Mouse (Mus musculus) midbrain, embryonic 15.5 days (tissue): ENCODE measurements around the gene Vgll4. TPM values are rescaled to one million over a fixed set of nuclear protein-coding genes. Genes with fewer than 3 reads are reported as not detected.

Source experiments
- ATAC-seq: fragments of 200-750 bp; cut with Nextera tagmentation; replicated peaks from 2 replicates; pipeline ENCODE4 v1.8.0; 2017; ENCODE audit warnings: moderate TSS enrichment
- H3K27ac ChIP-seq: fragments of 300-500 bp; sonication (generic); 2 replicates; pipeline ENCODE4 v1.5.1; 2015; ENCODE audit warnings: mild to moderate bottlenecking, inconsistent platforms
- H3K27me3 ChIP-seq: fragments of 300-500 bp; sonication (generic); replicated peaks from 2 replicates; pipeline ENCODE4 v1.6.1; 2015; ENCODE audit warnings: inconsistent platforms
- H3K36me3 ChIP-seq: fragments of 300-500 bp; sonication (generic); replicated peaks from 2 replicates; pipeline ENCODE4 v1.6.1; 2015; ENCODE audit warnings: inconsistent platforms
- H3K4me1 ChIP-seq: fragments of 300-500 bp; sonication (generic); 2 replicates; pipeline ENCODE4 v1.6.1; 2015; ENCODE audit warnings: inconsistent platforms
- H3K4me2 ChIP-seq: fragments of 300-500 bp; sonication (generic); 2 replicates; pipeline ENCODE4 v1.6.1; 2015; ENCODE audit warnings: inconsistent platforms, mild to moderate bottlenecking, moderate library complexity
- H3K4me3 ChIP-seq: fragments of 300-500 bp; sonication (generic); 2 replicates; pipeline ENCODE4 v1.5.1; 2015; ENCODE audit warnings: mild to moderate bottlenecking, inconsistent platforms
- H3K9ac ChIP-seq: fragments of 300-500 bp; sonication (generic); 2 replicates; pipeline ENCODE4 v1.6.1; 2015; ENCODE audit warnings: mild to moderate bottlenecking, inconsistent platforms
- H3K9me3 ChIP-seq: fragments of 300-500 bp; sonication (generic); 2 replicates; pipeline ENCODE4 v1.6.1; 2016; ENCODE audit warnings: inconsistent platforms
- WGBS: fragments of 180-500 bp; shearing (Covaris S2); methylation state at CpG from one replicate; pipeline ENCODE4 v1.1.7; 2015; ENCODE audit warnings: mixed read lengths; 5-methylcytosine and 5-hydroxymethylcytosine counted together
- polyA plus RNA-seq: library from polyadenylated mRNA; unstranded; fragments of >200 nt; fragmentation: Nextera tagmentation; extraction: Ambion mirVana; gene quantifications from 2 replicates; pipeline ENCODE4 v1.2.1, GENCODE M21; 2015

Vgll4 gene
- polyA plus RNA-seq, 1 experiment from 2014 or later = 47.3 TPM

DNA sequence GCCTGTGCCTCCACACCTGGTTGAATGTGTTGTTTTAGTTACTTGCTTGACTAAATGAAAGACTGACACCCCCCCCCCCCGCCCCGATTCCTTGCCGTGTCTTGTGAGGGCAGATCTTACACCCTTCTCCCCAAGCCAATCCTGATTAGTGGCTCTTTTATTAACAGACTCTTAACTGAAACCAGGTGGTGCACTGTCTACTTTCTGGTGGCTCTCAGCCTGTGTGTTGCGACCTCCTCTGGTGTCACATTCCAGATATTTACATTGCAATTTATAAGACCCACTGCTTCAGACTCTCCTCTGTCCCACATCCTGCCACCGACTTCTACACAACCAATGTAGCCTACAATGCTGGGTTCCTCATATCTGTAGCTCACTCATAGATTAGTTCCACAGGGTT, 27.7 kb upstream of the Vgll4 start:
- ATAC-seq = no peak
- no peak overlapping the region for H3K27ac ChIP-seq

DNA sequence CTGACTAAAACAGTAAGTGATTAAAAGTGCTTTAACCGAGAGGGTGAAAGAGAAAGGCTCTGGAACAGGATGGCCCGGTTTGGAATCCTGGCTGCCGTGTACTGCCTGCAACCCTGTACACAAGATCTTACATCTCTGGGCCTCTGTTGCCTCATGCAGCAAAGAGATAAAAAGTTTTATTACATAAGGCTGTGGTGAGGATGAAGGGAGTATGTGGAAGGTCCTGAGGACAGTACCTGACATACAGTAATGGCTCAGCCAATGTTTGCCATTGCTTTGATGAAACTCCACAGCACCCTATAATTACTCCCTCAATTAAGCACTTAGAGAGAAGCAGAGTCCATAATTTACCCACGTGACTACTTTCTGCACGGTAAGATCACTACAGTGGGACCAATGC, 27.1 kb upstream of the Vgll4 start:
- Histone ChIP-seq H3K4me3 (no peak overlapping the region), H3K4me1 (no peaks in the 10 kb centered on the region), H3K27ac (no peak overlapping the region), H3K4me2 (no peak overlapping the region), H3K27me3 (no peaks in the 10 kb centered on the region), H3K9me3 (no peaks in the 10 kb centered on the region), H3K9ac (no peak overlapping the region), H3K36me3 (no peaks in the 10 kb centered on the region)
- no peak for ATAC-seq
- 88% methylated on average over 5 of the region's 5 CpGs for WGBS

More for the DNA sequence above, 27.7 kb upstream of the Vgll4 start:
- H3K4me1 ChIP-seq = no peaks in the 10 kb centered on the region
- H3K36me3 ChIP-seq = no peaks in the 10 kb centered on the region
- no peak overlapping the region for H3K4me3 ChIP-seq
- H3K9ac ChIP-seq = no peak overlapping the region
- 86% methylated on average over 5 of the region's 5 CpGs for WGBS
- H3K4me2 ChIP-seq = no peak overlapping the region
- no peaks in the 10 kb centered on the region for H3K9me3 ChIP-seq
- H3K27me3 ChIP-seq = no peaks in the 10 kb centered on the region

- no peak for ATAC-seq
- Histone ChIP-seq H3K4me2 (no peak overlapping the region), H3K27ac (no peak overlapping the region), H3K36me3 (no peaks in the 10 kb centered on the region), H3K9ac (no peak overlapping the region), H3K9me3 (no peaks in the 10 kb centered on the region), H3K4me3 (no peak overlapping the region), H3K27me3 (no peaks in the 10 kb centered on the region), H3K4me1 (no peaks in the 10 kb centered on the region)
- 93% methylated on average over 5 of the region's 5 CpGs for WGBS
Observed at GRCm38 (mm10) chr6:114994079-114994478, 24.3 kb upstream of the Vgll4 start.

GRCm38 (mm10) chr6:114993659-114994058, 23.9 kb upstream of the Vgll4 start:
- Histone ChIP-seq H3K9ac (no peak overlapping the region), H3K27ac (no peak overlapping the region), H3K27me3 (no peaks in the 10 kb centered on the region), H3K36me3 (no peaks in the 10 kb centered on the region), H3K9me3 (no peaks in the 10 kb centered on the region), H3K4me2 (no peak overlapping the region), H3K4me3 (no peak overlapping the region), H3K4me1 (no peaks in the 10 kb centered on the region)
- ATAC-seq = no peak
- 78% methylated on average over 8 of the region's 8 CpGs for WGBS

DNA sequence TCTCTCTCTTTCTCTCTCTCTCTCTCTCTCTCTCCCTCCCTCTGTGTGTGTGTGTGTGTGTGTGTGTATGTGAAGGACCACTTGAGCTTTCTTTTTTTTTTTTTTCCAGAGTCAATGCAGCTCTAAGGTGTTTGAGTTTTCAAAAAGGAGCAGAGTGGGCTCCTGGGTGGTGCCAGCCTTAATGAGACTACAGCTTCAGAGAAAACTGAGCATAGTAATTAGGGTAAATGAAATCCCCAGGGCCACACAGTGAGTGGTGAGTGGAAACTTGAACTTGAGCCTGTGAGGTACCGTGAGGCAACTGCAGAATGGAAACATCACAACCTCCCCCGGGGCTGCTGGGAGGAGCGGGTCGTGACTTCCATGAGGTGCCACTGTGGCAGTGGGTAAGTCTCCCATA, 22.1 kb upstream of the Vgll4 start:
- 91% methylated on average over 4 of the region's 4 CpGs for WGBS
- Histone ChIP-seq H3K4me3 (no peak overlapping the region), H3K4me1 (no peaks in the 10 kb centered on the region), H3K4me2 (no peak overlapping the region), H3K36me3 (no peaks in the 10 kb centered on the region), H3K9ac (no peak overlapping the region), H3K27ac (no peak overlapping the region), H3K27me3 (no peaks in the 10 kb centered on the region), H3K9me3 (no peaks in the 10 kb centered on the region)
- no peak for ATAC-seq

DNA sequence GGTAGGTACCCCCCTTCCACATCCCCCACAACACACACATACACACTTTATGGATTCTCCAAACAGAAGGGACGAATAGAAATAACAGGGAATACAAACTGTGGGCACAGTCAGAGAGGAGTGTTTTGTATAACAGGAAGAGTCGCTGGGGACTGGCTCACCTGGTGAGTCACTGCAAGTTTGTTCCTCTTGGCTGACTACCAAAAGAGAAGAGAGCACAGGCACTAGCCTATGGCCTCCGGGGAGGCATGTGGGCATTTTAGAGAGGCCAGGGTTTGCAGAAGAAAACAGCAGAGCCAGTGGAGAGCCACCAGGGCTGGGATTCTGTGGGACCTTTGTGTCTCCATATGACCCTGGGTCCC, 18.8 kb upstream of the Vgll4 start:
- no peaks in the 10 kb centered on the region for H3K9me3 ChIP-seq
- no peaks in the 10 kb centered on the region for H3K27me3 ChIP-seq
- H3K4me2 ChIP-seq = no peak overlapping the region
- no peak overlapping the region for H3K9ac ChIP-seq
- no peaks in the 10 kb centered on the region for H3K4me1 ChIP-seq
- 66% methylated on average over 3 of the region's 3 CpGs for WGBS
- no peak overlapping the region for H3K27ac ChIP-seq
- H3K36me3 ChIP-seq = no peaks in the 10 kb centered on the region
- no peak overlapping the region for H3K4me3 ChIP-seq
- ATAC-seq = no peak

DNA sequence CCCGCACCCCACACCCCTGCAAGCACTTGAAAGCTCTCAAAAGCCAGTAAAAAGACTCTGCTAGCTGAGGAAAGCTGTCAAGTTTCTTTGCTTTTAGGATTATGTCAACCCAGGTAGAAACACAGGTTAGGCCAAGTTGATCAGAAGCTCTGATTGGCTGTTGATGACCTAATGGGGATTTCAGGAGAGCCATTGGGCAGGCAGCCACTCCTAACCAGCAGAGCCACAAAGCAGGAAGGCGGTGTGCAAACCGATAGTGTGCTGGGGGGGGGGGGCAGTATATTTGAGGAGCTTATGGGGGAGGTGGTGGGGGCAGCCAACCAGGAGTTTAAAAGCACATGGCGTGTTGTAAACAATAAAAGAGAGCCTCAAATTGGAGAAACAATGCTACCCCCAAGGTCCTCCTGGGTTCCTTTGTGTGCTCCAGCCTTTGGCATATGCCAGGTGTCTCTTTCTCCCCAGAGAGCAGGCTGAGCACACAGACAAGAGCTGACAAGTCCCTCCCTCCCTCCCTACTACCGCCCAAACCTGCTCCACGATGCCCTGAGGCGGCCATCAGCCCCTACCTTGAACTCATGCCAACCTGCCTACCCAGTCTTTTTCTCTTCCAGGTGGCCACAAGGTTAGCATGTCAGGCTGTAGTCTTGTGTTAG, 18.3 kb upstream of the Vgll4 start:
- 59% methylated on average over 7 of the region's 7 CpGs for WGBS
- no peaks in the 10 kb centered on the region for H3K36me3 ChIP-seq
- H3K4me1 ChIP-seq = no peaks in the 10 kb centered on the region
- H3K4me2 ChIP-seq = no peak overlapping the region
- no peaks in the 10 kb centered on the region for H3K9me3 ChIP-seq
- no peak for ATAC-seq
- no peak overlapping the region for H3K27ac ChIP-seq
- H3K27me3 ChIP-seq = no peaks in the 10 kb centered on the region
- no peak overlapping the region for H3K9ac ChIP-seq
- H3K4me3 ChIP-seq = no peak overlapping the region

DNA sequence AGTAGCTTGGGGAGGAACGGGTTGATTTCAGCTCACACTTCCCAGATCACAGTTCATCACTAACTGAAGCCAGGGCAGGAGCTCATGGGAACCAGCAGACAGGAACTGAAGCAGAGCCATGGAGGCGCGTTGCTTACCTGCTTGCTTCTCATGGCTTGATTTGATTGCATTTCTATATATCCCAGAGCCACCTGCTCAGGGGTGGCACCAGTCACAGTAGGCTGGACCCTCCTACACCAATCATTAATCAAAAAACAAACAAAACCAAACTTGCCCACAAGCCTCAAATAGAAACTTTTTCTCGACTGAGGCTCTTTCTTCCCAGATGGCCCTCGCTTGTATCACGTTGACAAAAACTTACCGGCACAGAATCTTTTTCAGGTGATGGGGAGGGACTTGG, 12.9 kb upstream of the Vgll4 start:
- no peak for ATAC-seq
- 90% methylated on average over 7 of the region's 7 CpGs for WGBS
- no peak overlapping the region for H3K4me2 ChIP-seq
- no peak overlapping the region for H3K9ac ChIP-seq
- no peaks in the 10 kb centered on the region for H3K4me1 ChIP-seq
- H3K9me3 ChIP-seq = no peaks in the 10 kb centered on the region
- no peaks in the 10 kb centered on the region for H3K27me3 ChIP-seq
- H3K27ac ChIP-seq = no peak overlapping the region
- H3K4me3 ChIP-seq = no peak overlapping the region
- H3K36me3 ChIP-seq = no peaks in the 10 kb centered on the region

- no peak overlapping the region for H3K4me2 ChIP-seq
- H3K4me3 ChIP-seq = no peak overlapping the region
- no peaks in the 10 kb centered on the region for H3K27me3 ChIP-seq
- no peak overlapping the region for H3K27ac ChIP-seq
- 67% methylated on average over 1 of the region's 1 CpGs for WGBS
- no peaks in the 10 kb centered on the region for H3K4me1 ChIP-seq
- H3K9me3 ChIP-seq = no peaks in the 10 kb centered on the region
- no peaks in the 10 kb centered on the region for H3K36me3 ChIP-seq
- no peak for ATAC-seq
- H3K9ac ChIP-seq = no peak overlapping the region
Observed at GRCm38 (mm10) chr6:114979715-114980114, 9.9 kb upstream of the Vgll4 start.

DNA sequence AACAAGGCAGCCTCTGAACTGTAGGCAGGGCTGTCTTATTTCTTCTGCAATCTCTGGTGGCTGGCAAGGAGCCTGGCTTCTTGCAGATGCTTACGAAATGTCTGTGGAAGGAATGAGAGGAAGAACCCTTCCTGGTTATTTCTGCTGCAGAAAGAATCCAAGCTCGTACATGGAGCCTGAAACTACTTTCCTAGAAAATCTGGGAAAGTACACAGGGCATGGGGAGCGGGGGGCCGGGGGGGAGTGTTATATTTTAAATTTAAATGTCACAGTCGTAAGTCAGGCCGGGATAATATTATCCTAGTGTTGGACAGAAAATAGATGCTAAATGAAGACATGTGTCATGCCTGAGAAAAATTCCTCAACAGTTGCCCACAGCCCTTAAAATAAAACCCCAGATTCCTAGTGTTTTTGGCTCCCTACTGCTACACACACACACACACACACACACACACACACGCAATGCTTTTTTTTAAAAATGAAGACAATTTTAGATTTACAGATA, 7.2 kb upstream of the Vgll4 start:
- H3K27me3 ChIP-seq = no peaks in the 10 kb centered on the region
- H3K9ac ChIP-seq = no peak overlapping the region
- no peak overlapping the region for H3K4me3 ChIP-seq
- 83% methylated on average over 7 of the region's 7 CpGs for WGBS
- no peaks in the 10 kb centered on the region for H3K36me3 ChIP-seq
- no peaks in the 10 kb centered on the region for H3K4me1 ChIP-seq
- ATAC-seq = no peak
- H3K27ac ChIP-seq = no peak overlapping the region
- no peak overlapping the region for H3K4me2 ChIP-seq
- H3K9me3 ChIP-seq = no peaks in the 10 kb centered on the region

DNA sequence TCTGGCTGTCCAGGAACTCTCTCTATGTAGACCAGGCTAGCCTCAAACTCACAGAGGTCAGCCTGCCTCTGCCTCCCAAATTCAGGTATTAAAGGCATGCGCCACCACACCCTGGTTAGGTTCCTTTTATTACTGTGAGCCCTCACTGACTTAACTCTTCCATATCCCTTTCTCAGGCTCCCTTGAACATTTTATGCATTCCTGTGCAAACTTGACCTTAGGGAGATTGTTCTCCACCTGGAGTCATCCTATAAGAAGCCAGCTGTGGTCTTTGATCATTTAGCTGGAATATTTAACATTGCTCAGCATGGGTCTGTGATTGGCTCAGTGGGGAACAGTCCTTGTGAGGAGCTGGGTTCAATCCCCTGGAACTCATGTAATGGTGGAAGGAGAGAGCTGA, 4.5 kb upstream of the Vgll4 start:
- H3K9me3 ChIP-seq = no peaks in the 10 kb centered on the region
- H3K27ac ChIP-seq = no peak overlapping the region
- no peaks in the 10 kb centered on the region for H3K36me3 ChIP-seq
- H3K9ac ChIP-seq = no peak overlapping the region
- H3K4me2 ChIP-seq = no peak overlapping the region
- no peak overlapping the region for H3K4me3 ChIP-seq
- 90% methylated on average over 1 of the region's 1 CpGs for WGBS
- no peaks in the 10 kb centered on the region; the same call in 1 of the 2 replicates for H3K27me3 ChIP-seq
- ATAC-seq = no peak
- H3K4me1 ChIP-seq = peaks cover 10% of the 10 kb centered on the region

DNA sequence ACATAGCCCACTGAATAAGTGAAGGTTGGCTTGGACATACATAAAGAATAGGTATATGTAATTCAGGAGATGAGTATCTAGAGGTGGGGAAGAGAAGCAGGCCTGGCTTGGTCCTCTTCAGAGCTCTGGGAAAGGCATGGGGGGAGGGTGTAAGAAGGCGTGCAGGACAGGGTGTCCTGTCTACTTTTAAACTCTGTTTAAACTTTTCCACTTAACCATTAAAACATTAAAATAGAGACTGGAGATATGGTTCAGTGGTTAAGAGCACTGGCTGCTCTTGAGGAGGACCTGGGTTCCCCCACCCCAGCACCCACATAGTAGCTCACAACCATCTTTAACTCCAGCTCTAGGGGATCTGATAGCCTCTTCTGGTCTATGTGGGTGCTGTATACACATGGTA, 3.2 kb upstream of the Vgll4 start:
- no peak for ATAC-seq
- H3K27me3 ChIP-seq = peaks cover 3% of the 10 kb centered on the region; the same call in 1 of the 2 replicates
- H3K36me3 ChIP-seq = no peaks in the 10 kb centered on the region
- no peaks in the 10 kb centered on the region for H3K9me3 ChIP-seq
- H3K27ac ChIP-seq = no peak overlapping the region
- H3K9ac ChIP-seq = no peak overlapping the region
- peaks cover 12% of the 10 kb centered on the region for H3K4me1 ChIP-seq
- WGBS = 88% methylated on average over 1 of the region's 1 CpGs
- no peak overlapping the region for H3K4me2 ChIP-seq
- H3K4me3 ChIP-seq = no peak overlapping the region

DNA sequence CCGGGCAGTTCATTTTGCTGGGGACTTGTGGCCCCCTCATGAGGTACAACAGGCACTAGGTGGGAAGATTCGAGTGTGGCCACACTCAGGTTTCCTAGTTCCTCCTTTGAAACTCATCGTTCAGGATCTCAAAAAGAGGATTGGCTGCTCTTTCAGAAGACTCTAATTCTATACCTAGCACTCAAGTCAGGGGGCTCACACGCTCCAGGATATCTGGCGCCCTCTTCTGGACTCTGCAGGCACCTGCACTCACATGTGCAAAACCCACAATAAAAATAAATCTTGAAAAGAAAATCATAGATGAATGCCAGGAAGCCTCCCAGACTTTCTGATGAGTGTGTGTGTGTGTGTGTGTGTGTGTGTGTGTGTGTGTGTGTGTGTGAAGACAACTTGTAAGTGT, 1.1 kb upstream of the Vgll4 start:
- H3K4me3 ChIP-seq = no peak overlapping the region
- no peak for ATAC-seq
- 72% methylated on average over 5 of the region's 5 CpGs for WGBS
- peaks cover 18% of the 10 kb centered on the region for H3K4me1 ChIP-seq
- H3K4me2 ChIP-seq = no peak overlapping the region
- peaks cover 15% of the 10 kb centered on the region; the same call in 1 of the 2 replicates for H3K27me3 ChIP-seq
- no peak overlapping the region for H3K9ac ChIP-seq
- H3K27ac ChIP-seq = no peak overlapping the region
- no peaks in the 10 kb centered on the region for H3K9me3 ChIP-seq
- no peaks in the 10 kb centered on the region for H3K36me3 ChIP-seq
